8 mouse cellular contexts compared by ENCODE assay signal in genomic region chr6:48860130-48860815, GRCm38 (mm10). TPM values are rescaled to one million over a fixed set of nuclear protein-coding genes. Genes with fewer than 3 reads are reported as not detected.
DNase-seq lines count a peak whose midpoint lies in the region; ATAC-seq and TF ChIP-seq lines count a peak whose summit lies in the region.

No protein-coding gene starts in this region.

- peak; percentile 87 for TF ChIP-seq CTCF in lung, postnatal 0 days (IDR thresholded peaks at IDR 0.05)

- ATAC-seq in embryonic facial prominence, embryonic 14.5 days (ENCODE audit: low read depth) = no peak
- ATAC-seq in lung, postnatal 0 days = peak; percentile 63

- H3K4me2 ChIP-seq in embryonic facial prominence, embryonic 14.5 days (ENCODE audit: low read depth, low read length) = peak overlapping the region; percentile 46
- H3K4me2 ChIP-seq in lung, postnatal 0 days (replicated peaks; ENCODE audit: low read depth, low read length) = peak overlapping the region; percentile 49

- no peaks in the 10 kb centered on the region for H3K27me3 ChIP-seq in embryonic facial prominence, embryonic 14.5 days (replicated peaks; ENCODE audit: control insufficient read depth, insufficient read depth, low read length)
- H3K27me3 ChIP-seq in lung, postnatal 0 days (replicated peaks; ENCODE audit: insufficient read depth, low read length) = no peaks in the 10 kb centered on the region

- no peaks in the 10 kb centered on the region for H3K36me3 ChIP-seq in embryonic facial prominence, embryonic 14.5 days (ENCODE audit: control insufficient read depth, insufficient read depth, low read length)
- H3K36me3 ChIP-seq in lung, postnatal 0 days (ENCODE audit: insufficient read depth, low read length) = no peaks in the 10 kb centered on the region

- TF ChIP-seq EP300 in lung, postnatal 0 days (IDR thresholded peaks at IDR 0.05) = no peak

- no peak overlapping the region for H3K27ac ChIP-seq in embryonic facial prominence, embryonic 14.5 days (replicated peaks; ENCODE audit: low read depth, low read length)
- 0 out of 2 replicates have a peak overlapping the region, but pooled peaks have one; percentile 22 for H3K27ac ChIP-seq in lung, postnatal 0 days (ENCODE audit: low read length)

- H3K9me3 ChIP-seq in embryonic facial prominence, embryonic 14.5 days (ENCODE audit: control insufficient read depth, low read length) = no peaks in the 10 kb centered on the region
- no peaks in the 10 kb centered on the region for H3K9me3 ChIP-seq in lung, postnatal 0 days (ENCODE audit: low read length)

- DNase-seq in 416B (ENCODE audit: low read depth) (peak; percentile 77), R1 (ENCODE audit: low read depth, low spot score) (peak; percentile 92)
- DNase-seq in embryonic facial prominence, embryonic 14.5 days (ENCODE audit: low spot score) = peak; percentile 85
- DNase-seq in heart, postnatal 4 days = peak; percentile 72
- DNase-seq in layer of hippocampus, adult 8-10 months (ENCODE audit: low spot score in 2 of 2) = peak; percentile 11 to 39
- peak; percentile 92 for DNase-seq in lung, postnatal 0 days (ENCODE audit: low spot score)
- DNase-seq in retina, embryonic 14.5 days (ENCODE audit: low spot score) = peak; percentile 80
- DNase-seq in urinary bladder, postnatal 4 days (ENCODE audit: low spot score in 2 of 2) = peak; percentile 46 to 75

- H3K4me3 ChIP-seq in embryonic facial prominence, embryonic 14.5 days (ENCODE audit: low read depth, low read length) = peak overlapping the region; percentile 23
- H3K4me3 ChIP-seq in lung, postnatal 0 days (ENCODE audit: low read depth, low read length) = 0 out of 2 replicates have a peak overlapping the region, but pooled peaks have one; percentile 19

- peaks cover 4% of the 10 kb centered on the region; the same call in 1 of the 2 replicates for H3K4me1 ChIP-seq in embryonic facial prominence, embryonic 14.5 days (ENCODE audit: control insufficient read depth, insufficient read depth, low read length)
- H3K4me1 ChIP-seq in lung, postnatal 0 days (ENCODE audit: insufficient read depth, low read depth, low read length) = no peaks in the 10 kb centered on the region; the same call in 1 of the 2 replicates

- 14% methylated on average over 20 of the region's 23 CpGs for WGBS in embryonic facial prominence, embryonic 14.5 days
- 15% methylated on average over 18 of the region's 23 CpGs for WGBS in lung, postnatal 0 days

- H3K9ac ChIP-seq in embryonic facial prominence, embryonic 14.5 days (ENCODE audit: low read depth, low read length) = 0 out of 2 replicates have a peak overlapping the region, but pooled peaks have one; percentile 25
- no peak overlapping the region for H3K9ac ChIP-seq in lung, postnatal 0 days (replicated peaks; ENCODE audit: low read depth)

RNA-seq across cellular contexts. Expression of gene Aoc1, which starts 12.4 kb away (rescaled TPM):
- 0.08 TPM in 1 of 2 replicates, not detected in the other for polyA plus RNA-seq in embryonic facial prominence, embryonic 14.5 days (2014; fragmentation: Nextera tagmentation; extraction: Ambion mirVana)
- not detected for total RNA-seq in heart, postnatal 4 days (2021)
- not detected for total RNA-seq in layer of hippocampus, adult 8-10 months (2022)
- 4.4 and 4.9 TPM in 2 replicates for polyA plus RNA-seq in lung, postnatal 0 days (2015; fragmentation: Nextera tagmentation; extraction: Ambion mirVana)

RNA-seq across cellular contexts. Expression of gene Tmem176b, which starts 19.0 kb away (rescaled TPM):
- polyA plus RNA-seq in embryonic facial prominence, embryonic 14.5 days (2014; fragmentation: Nextera tagmentation; extraction: Ambion mirVana) = 244 and 254 TPM in 2 replicates
- total RNA-seq in heart, postnatal 4 days (2021) = 10 to 100 TPM; 90.2 to 95.6 TPM
- total RNA-seq in layer of hippocampus, adult 8-10 months (2022) = 100 to 1,000 TPM in 2 of 4 experiments, 10 to 100 TPM in 2; 55.0 to 137 (median 83.8) TPM
- 798 and 806 TPM in 2 replicates for polyA plus RNA-seq in lung, postnatal 0 days (2015; fragmentation: Nextera tagmentation; extraction: Ambion mirVana)

RNA-seq across cellular contexts. Expression of gene Tmem176a, which starts 19.6 kb away (rescaled TPM):
- 92.7 and 101 TPM in 2 replicates for polyA plus RNA-seq in embryonic facial prominence, embryonic 14.5 days (2014; fragmentation: Nextera tagmentation; extraction: Ambion mirVana)
- total RNA-seq in heart, postnatal 4 days (2021) = 10 to 100 TPM; 33.6 to 34.8 TPM
- 100 to 1,000 TPM in 1 of 4 experiments, 10 to 100 TPM in 3; 24.6 to 105 (median 49.3) TPM for total RNA-seq in layer of hippocampus, adult 8-10 months (2022)
- 485 and 539 TPM in 2 replicates for polyA plus RNA-seq in lung, postnatal 0 days (2015; fragmentation: Nextera tagmentation; extraction: Ambion mirVana)

Comparison
In these comparisons a context has a peak if more than half of its experiments do, and no peak if none do; other contexts are left out.
1. DNase-seq: peak in every context shown above with its lines; median percentile 92 in R1; 92 in lung, postnatal 0 days; 85 in embryonic facial prominence, embryonic 14.5 days; 80 in retina, embryonic 14.5 days; 77 in 416B; 72 in heart, postnatal 4 days; 60 in urinary bladder, postnatal 4 days; 25 in layer of hippocampus, adult 8-10 months.